Mouse (Mus musculus) lung, adult 2 months (tissue): ENCODE measurements around the gene Dhx33.

Experiments
- CTCF ChIP-seq: fragments of 200-500 bp; IDR thresholded peaks from 2 replicates; pipeline ENCODE4 v1.5.1; 2011; ENCODE audit warnings: mild to moderate bottlenecking, low read length, control low read depth; ENCODE audit not compliant: insufficient read depth
- POLR2A ChIP-seq: fragments of 200-500 bp; IDR thresholded peaks from 2 replicates; pipeline ENCODE4 v1.6.1; 2011; ENCODE audit warnings: low read depth, mild to moderate bottlenecking, control low read depth, low read length, borderline replicate concordance; ENCODE audit errors: extremely low read depth

DNA sequence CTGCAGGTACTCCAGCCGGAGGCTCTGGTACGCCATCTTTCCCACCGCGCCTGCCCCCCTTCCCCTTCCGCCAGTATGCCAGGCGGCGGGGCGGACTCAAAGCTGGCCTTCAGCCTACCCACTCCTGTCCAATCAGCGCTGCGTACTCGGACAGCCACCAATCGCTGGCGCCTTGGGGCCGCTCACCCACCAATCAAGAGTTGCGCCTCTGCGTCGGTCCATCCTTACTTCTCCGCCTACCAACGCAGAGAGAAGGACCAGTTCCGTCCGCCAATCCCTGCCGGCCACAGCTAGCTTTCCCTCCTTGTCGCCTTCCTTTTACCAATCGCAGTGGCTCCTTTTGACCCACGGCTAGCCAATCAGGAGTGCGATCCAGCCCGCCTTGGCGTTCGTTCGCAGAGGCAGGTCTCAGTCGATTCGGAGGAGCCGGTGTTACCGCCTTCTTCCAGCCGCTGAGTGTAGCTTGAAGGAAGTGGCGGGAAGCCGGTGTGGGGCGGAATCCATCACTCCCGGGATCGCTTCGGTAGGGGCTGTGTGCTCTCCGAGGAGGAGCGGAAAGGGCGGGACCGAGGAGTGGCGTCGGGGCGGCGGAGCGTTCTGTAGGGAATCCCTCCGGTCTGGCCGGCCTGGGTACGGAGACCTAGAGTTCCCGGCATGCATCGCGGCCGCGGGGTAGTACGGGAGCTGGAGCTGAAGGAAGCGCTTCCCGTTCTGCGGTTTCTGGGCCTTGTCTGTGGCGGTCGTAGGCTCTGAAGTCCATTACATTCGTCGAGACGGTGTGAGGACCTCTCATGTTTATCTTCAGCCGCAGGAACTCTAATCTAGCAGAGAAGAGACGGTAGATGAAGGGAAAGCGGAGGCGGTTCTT is 15.2 kb upstream of the Dhx33 start, which contains the start of the genes Mis12 and Derl2:
- TF ChIP-seq POLR2A, result peak; percentile 72; the same call in 1 of the 2 replicates
- TF ChIP-seq CTCF, result no peak
